ENCODE assay signal across 21 mouse cellular contexts in the genomic region with DNA sequence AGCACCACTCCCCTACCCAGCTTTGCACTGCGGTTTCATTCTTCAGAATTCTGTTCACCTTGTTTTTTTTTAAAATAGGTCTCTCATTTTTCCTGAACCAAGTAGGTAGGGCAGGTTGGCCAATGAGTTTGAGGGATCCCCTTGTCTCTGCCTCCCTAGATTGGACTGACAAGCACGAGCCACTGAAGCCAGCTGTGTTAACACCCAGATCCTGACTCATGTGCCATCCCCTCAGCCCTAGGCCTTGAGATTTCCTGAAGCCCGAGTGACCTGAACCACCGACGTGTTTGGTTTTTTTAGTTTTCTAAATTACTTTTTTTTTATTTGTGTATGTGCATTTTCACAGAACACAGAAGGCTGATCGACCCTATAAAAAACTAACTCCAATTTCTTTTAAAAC. TPM values are rescaled to one million over a fixed set of nuclear protein-coding genes. Genes with fewer than 3 reads are reported as not detected.
"Had no signal": no experiment of that assay in that cellular context is flagged by ENCODE, and none has a peak within 500 bp of the region (broad histone marks: within the 10 kb centered on the region; RNA-seq: fewer than 3 reads in every experiment).

No protein-coding gene starts in this region.

- DNase-seq: gastrocnemius, adult 2 months; gastrocnemius, postnatal 10 days; gastrocnemius, postnatal 25 days; heart, adult 2 months; heart, postnatal 14 days; heart, postnatal 36 days; kidney, adult 11 months; kidney, adult 2 months; kidney, adult 9 months; kidney, postnatal 14 days; kidney, postnatal 36 days; layer of hippocampus, adult 9-11 months; layer of hippocampus, postnatal 36 days; left cerebral cortex, postnatal 4 days; lung, adult 18-20 months had no signal

RNA-seq across cellular contexts. Expression of gene Bcl2l10, which starts 30.8 kb away (rescaled TPM):
- total RNA-seq: gastrocnemius, adult 2 months; gastrocnemius, postnatal 10 days; gastrocnemius, postnatal 25 days; gastrocnemius, postnatal 4 days; granulocyte monocyte progenitor cell, adult 5-6 weeks; heart, adult 2 months; heart, postnatal 14 days; heart, postnatal 36 days; hematopoietic stem cell, adult 5-6 weeks; left cerebral cortex, adult 18-20 months; left cerebral cortex, postnatal 25 days; liver, adult 2 months had no signal
